Mouse (Mus musculus) megakaryocyte-erythroid progenitor cell, adult 5 weeks (primary cell): Measurements from ENCODE around the gene 4930453N24Rik. TPM values are rescaled to one million over a fixed set of nuclear protein-coding genes. Genes with fewer than 3 reads are reported as not detected.

Experiments
- polyA plus RNA-seq: library from polyadenylated mRNA; stranded (reverse); fragments of >175 nt; gene quantifications from 2 replicates; pipeline ENCODE4 v1.2.3, GENCODE M21; 2012

The 4930453N24Rik gene
- 6.8 and 6.9 TPM in 2 replicates for polyA plus RNA-seq

DNA sequence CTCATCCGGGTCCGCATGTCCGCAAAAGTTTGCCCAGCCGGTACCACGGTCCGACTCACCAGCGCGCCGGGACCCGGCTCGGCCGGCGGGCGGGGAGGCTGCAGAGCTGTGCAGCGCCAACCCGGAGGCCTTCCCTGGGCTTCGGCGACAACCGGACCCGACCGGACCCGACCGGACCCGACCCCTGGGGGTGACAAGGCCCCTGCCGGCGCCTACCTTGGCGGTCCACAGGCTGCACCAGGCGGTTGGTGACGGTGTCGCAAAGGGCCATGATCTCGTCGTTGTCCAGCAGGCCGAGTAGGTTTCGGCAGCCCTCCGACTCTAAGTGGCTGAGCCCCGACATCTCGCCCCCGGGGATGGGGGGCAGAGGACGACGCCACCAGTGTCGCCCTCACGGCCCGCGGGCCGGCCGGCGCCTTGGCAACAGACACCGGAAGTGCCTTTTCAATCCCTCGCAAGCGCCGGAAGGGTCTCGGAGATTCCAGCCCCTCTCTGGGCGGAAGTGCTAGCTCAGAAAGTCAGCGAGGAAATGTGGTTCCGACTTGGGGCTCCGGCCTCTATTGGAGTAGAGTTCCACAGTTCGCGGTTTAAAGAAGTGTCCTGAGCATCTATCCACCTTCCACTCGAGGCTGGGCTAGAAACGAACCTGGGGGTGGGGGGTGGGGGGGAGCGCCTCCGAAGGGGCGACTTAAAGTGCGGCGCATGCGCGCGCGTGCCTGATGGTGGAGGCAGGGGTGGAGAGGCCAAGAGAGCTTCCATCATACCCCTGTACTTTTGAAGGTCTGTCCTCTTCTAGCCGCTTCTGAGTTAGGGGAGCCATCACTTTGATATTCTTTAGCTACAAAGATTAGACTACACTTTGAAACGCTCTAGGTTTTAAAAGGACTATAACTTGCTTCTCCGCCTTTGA, at the start of gene 4930453N24Rik:
Gene 4930453N24Rik (minus strand): TSS at position 641 of the 910 bp plus-strand sequence.

Other genes with a start within 250 kb of the 4930453N24Rik start
- gene Csnka2ip, start 168.8 kb downstream of the 4930453N24Rik start, polyA plus RNA-seq, result not detected in 2 replicates
- gene Zfp654, start 80.5 kb upstream of the 4930453N24Rik start, polyA plus RNA-seq, result 0.83 and 1.9 TPM in 2 replicates
- 45.5 and 52.9 TPM in 2 replicates for gene Cggbp1, start 80.8 kb upstream of the 4930453N24Rik start, polyA plus RNA-seq